Mouse (Mus musculus): ENCODE measurements around the gene Lag3.

DNA sequence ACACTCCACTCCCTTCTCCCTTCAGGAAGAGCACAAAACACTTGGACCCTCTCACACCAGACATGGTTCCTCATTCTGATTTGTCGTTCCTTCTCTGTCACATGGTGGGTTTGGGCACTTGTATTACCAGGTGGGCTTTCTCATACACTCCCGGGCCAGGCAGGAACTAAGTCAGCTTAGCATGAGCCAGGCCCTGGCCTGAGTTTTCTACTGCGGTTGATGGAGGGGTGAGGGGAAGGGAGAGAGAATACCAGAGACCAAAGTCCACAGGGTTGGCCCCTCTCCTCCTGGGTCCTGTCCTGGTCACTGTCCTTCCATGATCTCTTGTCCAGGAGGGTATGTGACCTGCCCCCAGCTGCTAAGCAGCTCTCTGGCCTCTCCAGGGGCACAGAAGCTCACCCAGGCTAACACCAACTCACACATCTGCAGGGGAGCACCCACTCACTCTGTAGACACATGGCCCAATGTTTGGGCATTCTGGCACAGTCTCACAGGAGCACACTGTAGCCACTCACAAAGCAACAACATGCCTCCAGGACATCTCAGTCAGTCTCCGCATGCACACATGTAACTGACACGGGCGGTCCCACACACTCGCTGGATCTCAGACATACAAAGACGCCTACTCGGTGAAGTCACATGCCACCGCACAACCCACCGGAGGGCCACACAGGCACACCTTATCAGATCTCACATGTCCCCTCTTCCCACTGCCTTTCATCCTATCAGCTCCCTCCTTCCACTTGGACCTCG lies 4.6 kb upstream of the Lag3 start:
- TF ChIP-seq CTCF (IDR thresholded peaks at IDR 0.05; ENCODE audit: low read depth, low read length) (no peak), TAL1 (conservative IDR thresholded peaks at IDR 0.05; ENCODE audit: low read depth, low read length) (no peak), GATA1 (IDR thresholded peaks at IDR 0.05; ENCODE audit: borderline replicate concordance, low read length) (no peak), GATA2 (IDR thresholded peaks at IDR 0.05; ENCODE audit: borderline replicate concordance, low read depth, low read length) (no peak), POLR2AphosphoS5 (IDR thresholded peaks at IDR 0.05; ENCODE audit: insufficient replicate concordance, low read depth, low read length) (no peak)
